Mouse (Mus musculus) heart, embryonic 14.5 days (tissue): Measurements from ENCODE around the gene Ctnnd2. TPM values are rescaled to one million over a fixed set of nuclear protein-coding genes. Genes with fewer than 3 reads are reported as not detected.

Experiments
- ATAC-seq: fragments of 200-750 bp; cut with Nextera tagmentation; 2 replicates; pipeline ENCODE4 v1.8.0; 2017; ENCODE audit warnings: low read depth, moderate TSS enrichment; ENCODE audit not compliant: insufficient number of reproducible peaks, insufficient read depth, low FRiP score
- H3K27ac ChIP-seq, 2 experiments: fragments of 200-500 bp in 1 of 2; fragments of 300-500 bp in 1 of 2; sonication (generic) in 1 of 2; replicated peaks in 1 of 2; 2 replicates each; pipeline ENCODE4 v1.5.1; 2012 to 2014; ENCODE audit warnings: low read depth in 2 of 2, low read length in 2 of 2, control low read depth in 1 of 2, mild to moderate bottlenecking in 1 of 2, mixed read lengths in 1 of 2; ENCODE audit not compliant: control insufficient read depth in 1 of 2, insufficient read depth in 1 of 2
- H3K27me3 ChIP-seq: fragments of 300-500 bp; sonication (generic); 2 replicates; pipeline ENCODE4 v1.6.1; 2014; ENCODE audit warnings: mild to moderate bottlenecking, low read length, control low read depth; ENCODE audit not compliant: control insufficient read depth, insufficient read depth
- H3K36me3 ChIP-seq: fragments of 300-500 bp; sonication (generic); 2 replicates; pipeline ENCODE4 v1.6.1; 2014; ENCODE audit warnings: mild to moderate bottlenecking, control low read depth, low read length, mixed read lengths; ENCODE audit not compliant: control insufficient read depth, insufficient read depth
- H3K4me1 ChIP-seq, 2 experiments: fragments of 200-500 bp in 1 of 2; fragments of 300-500 bp in 1 of 2; sonication (generic) in 1 of 2; 2 replicates each; pipeline ENCODE4 v1.6.1; 2012 to 2014; ENCODE audit warnings: low read length in 2 of 2, control low read depth in 1 of 2, mixed read lengths in 1 of 2; ENCODE audit not compliant: control insufficient read depth in 2 of 2, insufficient read depth in 2 of 2
- H3K4me2 ChIP-seq: fragments of 300-500 bp; sonication (generic); 2 replicates; pipeline ENCODE4 v1.6.1; 2014; ENCODE audit warnings: mild to moderate bottlenecking, low read length
- H3K4me3 ChIP-seq, 2 experiments: fragments of 200-500 bp in 1 of 2; fragments of 300-500 bp in 1 of 2; sonication (generic) in 1 of 2; 2 replicates each; pipeline ENCODE4 v1.5.1; 2012 to 2014; ENCODE audit warnings: low read length in 2 of 2, mild to moderate bottlenecking in 2 of 2, control low read depth in 1 of 2, low read depth in 1 of 2, moderate library complexity in 1 of 2; ENCODE audit not compliant: control insufficient read depth in 1 of 2, insufficient read depth in 1 of 2
- H3K9ac ChIP-seq: fragments of 300-500 bp; sonication (generic); 2 replicates; pipeline ENCODE4 v1.6.1; 2014; ENCODE audit warnings: mild to moderate bottlenecking, low read length
- H3K9me3 ChIP-seq: fragments of 300-500 bp; sonication (generic); 2 replicates; pipeline ENCODE4 v1.6.1; 2016; ENCODE audit warnings: low read length, control low read depth; ENCODE audit not compliant: control insufficient read depth
- WGBS: fragments of 180-500 bp; shearing (Covaris S2); extraction: QIAGEN DNeasy Blood & Tissue Kit; methylation state at CpG from one replicate; pipeline ENCODE4 v1.1.7; 2014; 5-methylcytosine and 5-hydroxymethylcytosine counted together
- polyA plus RNA-seq: library from polyadenylated mRNA; unstranded; fragments of >200 nt; fragmentation: Nextera tagmentation; extraction: Ambion mirVana; gene quantifications from 2 replicates; pipeline ENCODE4 v1.2.1, GENCODE M21; 2014

Ctnnd2 gene
- polyA plus RNA-seq, 1 experiment from 2014 or later, result 0.61 TPM

- Histone ChIP-seq H3K9me3 (no peaks in the 10 kb centered on the region), H3K36me3 (no peaks in the 10 kb centered on the region), H3K4me2 (peak overlapping the region; percentile 98), H3K4me1 (peaks cover 2 to 13% of the 10 kb centered on the region in 2 experiments; a peak in 3 of 4 replicates), H3K9ac (no peak overlapping the region), H3K4me3 (peak overlapping the region; percentile 66 to 81), H3K27ac (no peak overlapping the region), H3K27me3 (peaks cover 31% of the 10 kb centered on the region)
- ATAC-seq, result no peak
- 19% methylated on average over 11 of the region's 11 CpGs for WGBS
These were observed 749 bp upstream of the Ctnnd2 start for GRCm38 (mm10) chr15:30171493-30172195.

DNA sequence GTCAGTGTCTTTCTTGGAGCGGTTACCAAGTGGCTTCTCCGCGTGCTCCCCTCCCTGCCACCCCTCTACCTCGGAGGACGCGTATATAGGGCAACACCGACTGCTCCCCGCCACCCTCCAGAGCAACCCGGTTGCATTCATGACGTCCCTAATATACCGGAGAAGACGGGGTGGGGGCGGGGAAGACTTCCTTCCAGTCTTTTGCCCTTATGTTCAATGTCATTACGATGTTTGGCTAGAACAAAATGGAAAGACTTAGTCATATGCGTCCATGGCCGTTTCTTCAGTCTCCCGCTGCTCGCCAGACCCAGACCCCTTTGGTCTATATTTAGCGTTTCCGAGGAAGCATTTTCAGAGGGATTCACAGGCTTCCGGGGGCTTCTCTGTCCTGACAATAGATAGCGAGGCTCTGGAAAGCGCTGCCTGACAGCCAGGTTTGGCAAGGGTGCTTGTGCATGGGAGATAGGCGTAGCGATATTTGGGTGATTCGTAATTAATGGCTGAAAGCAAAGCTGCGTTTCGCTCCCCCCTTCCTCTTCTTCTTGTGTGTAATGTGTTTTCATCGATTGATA, 1.1 kb downstream of the Ctnnd2 start:
- under 1% methylated on average over 25 of the region's 29 CpGs for WGBS
- Histone ChIP-seq H3K4me3 (peak overlapping the region; percentile 66 to 81), H3K9ac (peak overlapping the region; percentile 64), H3K4me1 (peaks cover 2 to 13% of the 10 kb centered on the region in 2 experiments; a peak in 3 of 4 replicates), H3K27ac (no peak overlapping the region), H3K36me3 (no peaks in the 10 kb centered on the region), H3K27me3 (peaks cover 31% of the 10 kb centered on the region), H3K4me2 (peak overlapping the region; percentile 98), H3K9me3 (no peaks in the 10 kb centered on the region)
- no peak for ATAC-seq

GRCm38 (mm10) chr15:30174321-30174720, 1.9 kb downstream of the Ctnnd2 start:
- H3K27me3 ChIP-seq, result peaks cover 31% of the 10 kb centered on the region
- peak overlapping the region; percentile 98; the same call in 1 of the 2 replicates for H3K4me2 ChIP-seq
- ATAC-seq, result no peak
- no peak overlapping the region for H3K4me3 ChIP-seq
- no peaks in the 10 kb centered on the region for H3K36me3 ChIP-seq
- no peaks in the 10 kb centered on the region for H3K9me3 ChIP-seq
- H3K4me1 ChIP-seq, result peaks cover 2 to 13% of the 10 kb centered on the region in 2 experiments; a peak in 3 of 4 replicates
- 49% methylated on average over 7 of the region's 7 CpGs for WGBS
- H3K9ac ChIP-seq, result no peak overlapping the region
- no peak overlapping the region for H3K27ac ChIP-seq

- H3K27me3 ChIP-seq, result no peaks in the 10 kb centered on the region
- no peak overlapping the region for H3K4me2 ChIP-seq
- H3K9me3 ChIP-seq, result 0 out of 2 replicates have a peak, but pooled peaks cover 2% of the 10 kb centered on the region
- H3K9ac ChIP-seq, result no peak overlapping the region
- 89% methylated on average over 7 of the region's 7 CpGs for WGBS
- H3K36me3 ChIP-seq, result no peaks in the 10 kb centered on the region
- H3K4me3 ChIP-seq, result no peak overlapping the region
- ATAC-seq, result no peak
- no peak overlapping the region for H3K27ac ChIP-seq
- no peaks in the 10 kb centered on the region for H3K4me1 ChIP-seq
These were observed 11.6 kb downstream of the Ctnnd2 start for GRCm38 (mm10) chr15:30184020-30184419.

GRCm38 (mm10) chr15:30190872-30191271, 18.5 kb downstream of the Ctnnd2 start:
- Histone ChIP-seq H3K4me2 (no peak overlapping the region), H3K27me3 (no peaks in the 10 kb centered on the region), H3K27ac (no peak overlapping the region), H3K4me1 (no peaks in the 10 kb centered on the region), H3K9ac (no peak overlapping the region), H3K9me3 (0 out of 2 replicates have a peak, but pooled peaks cover 2% of the 10 kb centered on the region), H3K36me3 (no peaks in the 10 kb centered on the region), H3K4me3 (no peak overlapping the region)
- no peak for ATAC-seq

DNA sequence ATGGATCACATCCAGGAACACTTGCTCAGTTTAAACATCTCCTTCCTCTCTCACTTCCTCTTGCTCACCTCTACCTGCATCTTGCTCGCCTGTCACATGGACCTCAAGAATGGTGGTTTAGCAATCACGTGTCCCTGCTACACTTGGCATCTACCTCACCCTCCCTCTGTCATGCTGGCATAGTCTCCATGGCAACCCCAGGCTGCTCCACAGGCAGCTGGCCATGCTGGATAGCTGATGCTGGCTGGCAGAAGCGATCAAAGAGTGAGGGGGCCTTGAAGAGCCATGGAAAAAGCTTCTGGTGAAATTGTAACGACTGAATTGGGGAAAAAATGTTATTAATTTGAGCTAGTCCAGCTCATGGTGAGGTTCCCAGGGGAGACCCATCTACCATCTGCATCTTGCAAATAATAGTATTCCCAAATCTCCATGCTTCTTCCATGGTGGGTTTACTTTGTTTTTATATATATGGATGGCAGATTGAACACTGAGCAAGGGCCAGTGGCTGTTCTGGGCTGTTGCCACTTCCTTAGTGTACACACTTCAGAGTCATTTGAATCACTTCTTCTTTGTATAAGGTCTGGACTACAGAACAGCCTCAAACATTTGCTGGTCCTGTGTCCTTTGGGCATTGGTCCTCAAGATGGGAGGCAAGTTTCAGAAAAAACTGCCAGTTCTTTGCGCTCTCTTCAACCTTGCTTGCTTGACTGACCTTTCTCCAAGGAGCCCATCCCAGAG, 19.7 kb downstream of the Ctnnd2 start:
- no peak overlapping the region for H3K4me3 ChIP-seq
- no peaks in the 10 kb centered on the region for H3K27me3 ChIP-seq
- H3K9me3 ChIP-seq, result 0 out of 2 replicates have a peak, but pooled peaks cover 2% of the 10 kb centered on the region
- no peak for ATAC-seq
- H3K4me2 ChIP-seq, result no peak overlapping the region
- no peak overlapping the region for H3K9ac ChIP-seq
- WGBS, result 67% methylated on average over 5 of the region's 5 CpGs
- no peak overlapping the region for H3K27ac ChIP-seq
- no peaks in the 10 kb centered on the region for H3K36me3 ChIP-seq
- no peaks in the 10 kb centered on the region for H3K4me1 ChIP-seq

GRCm38 (mm10) chr15:30198429-30198828, 26.0 kb downstream of the Ctnnd2 start:
- no peak overlapping the region for H3K27ac ChIP-seq
- no peaks in the 10 kb centered on the region for H3K4me1 ChIP-seq
- no peaks in the 10 kb centered on the region for H3K9me3 ChIP-seq
- no peaks in the 10 kb centered on the region for H3K27me3 ChIP-seq
- H3K36me3 ChIP-seq, result no peaks in the 10 kb centered on the region
- no peak overlapping the region for H3K9ac ChIP-seq
- no peak for ATAC-seq
- H3K4me2 ChIP-seq, result no peak overlapping the region
- no peak overlapping the region for H3K4me3 ChIP-seq
- 76% methylated on average over 3 of the region's 3 CpGs for WGBS
